Mouse (Mus musculus) MEL (cell line): ENCODE measurements around the gene Ttc3. TPM values are rescaled to one million over a fixed set of nuclear protein-coding genes. Genes with fewer than 3 reads are reported as not detected.

Experiments used
- DNase-seq: peaks from one replicate; pipeline ENCODE4 v3.0.0; 2011; ENCODE audit warnings: low read depth, low spot score
- H3K27ac ChIP-seq: 2 replicates; pipeline ENCODE4 v1.5.1; 2012; ENCODE audit warnings: low read depth, mild to moderate bottlenecking, control low read depth, low read length, moderate library complexity; ENCODE audit not compliant: control insufficient read depth
- H3K27me3 ChIP-seq, 2 experiments: fragments of 150-350 bp in 1 of 2; sonication (generic) in 1 of 2; 2 replicates each; pipeline ENCODE4 v1.6.1; 2012; ENCODE audit warnings: low read length in 2 of 2, mild to moderate bottlenecking in 2 of 2, improper control_type of control experiment in 1 of 2, moderate library complexity in 1 of 2; ENCODE audit not compliant: insufficient read depth in 2 of 2, control insufficient read depth in 1 of 2
- H3K36me3 ChIP-seq, 2 experiments: 2 replicates each; pipeline ENCODE4 v1.6.1; 2012 to 2014; ENCODE audit warnings: low read length in 2 of 2, improper control_type of control experiment in 1 of 2, inconsistent platforms in 1 of 2, mild to moderate bottlenecking in 1 of 2; ENCODE audit not compliant: insufficient read depth in 2 of 2, control insufficient read depth in 1 of 2
- H3K4me1 ChIP-seq, 2 experiments: fragments of 150-350 bp in 1 of 2; sonication (generic) in 1 of 2; 2 replicates each; pipeline ENCODE4 v1.6.1; 2012; ENCODE audit warnings: low read length in 2 of 2, improper control_type of control experiment in 1 of 2, mild to moderate bottlenecking in 1 of 2; ENCODE audit not compliant: insufficient read depth in 2 of 2, control insufficient read depth in 1 of 2
- H3K4me3 ChIP-seq, 2 experiments: fragments of 150-350 bp in 1 of 2; sonication (generic) in 1 of 2; 2 replicates each; pipeline ENCODE4 v1.5.1; 2012; ENCODE audit warnings: low read depth in 2 of 2, low read length in 2 of 2, mild to moderate bottlenecking in 2 of 2, moderate library complexity in 2 of 2, control low read depth in 1 of 2, improper control_type of control experiment in 1 of 2; ENCODE audit not compliant: control insufficient read depth in 1 of 2, insufficient read depth in 1 of 2
- H3K79me2 ChIP-seq: 2 replicates; pipeline ENCODE4 v1.6.1; 2012; ENCODE audit warnings: mild to moderate bottlenecking, low read length, moderate library complexity; ENCODE audit not compliant: control insufficient read depth, poor library complexity, insufficient read depth
- H3K9ac ChIP-seq: 2 replicates; pipeline ENCODE4 v1.6.1; 2012; ENCODE audit warnings: low read depth, mild to moderate bottlenecking, control low read depth, low read length, moderate library complexity; ENCODE audit not compliant: control insufficient read depth, poor library complexity, severe bottlenecking
- H3K9me3 ChIP-seq: fragments of 150-350 bp; sonication (generic); replicated peaks from 2 replicates; pipeline ENCODE4 v1.6.1; 2012; ENCODE audit warnings: mild to moderate bottlenecking, low read length, improper control_type of control experiment, moderate library complexity; ENCODE audit not compliant: insufficient read depth
- CHD1 ChIP-seq: IDR thresholded peaks from 2 replicates; pipeline ENCODE4 v1.6.1; 2012; ENCODE audit warnings: low read depth, mild to moderate bottlenecking, inconsistent platforms, low read length, improper control_type of control experiment
- CHD2 ChIP-seq: IDR thresholded peaks from 2 replicates; pipeline ENCODE4 v1.6.1; 2011; ENCODE audit warnings: low read length, improper control_type of control experiment
- E2F4 ChIP-seq: IDR thresholded peaks from 2 replicates; pipeline ENCODE4 v1.6.1; 2011; ENCODE audit warnings: low read depth, low read length, improper control_type of control experiment, borderline replicate concordance
- ELF1 ChIP-seq: IDR thresholded peaks from 2 replicates; pipeline ENCODE4 v1.6.1; 2014; ENCODE audit warnings: low read depth, mild to moderate bottlenecking, inconsistent platforms, low read length, improper control_type of control experiment, moderate library complexity
- EP300 ChIP-seq, 2 experiments: IDR thresholded peaks; 2 replicates each; pipeline ENCODE4 v1.6.1; 2011; ENCODE audit warnings: improper control_type of control experiment in 2 of 2, low read length in 2 of 2, low read depth in 1 of 2, mild to moderate bottlenecking in 1 of 2
- GATA1 ChIP-seq: IDR thresholded peaks from 2 replicates; pipeline ENCODE4 v1.6.1; 2011; ENCODE audit warnings: low read depth, low read length, improper control_type of control experiment
- HCFC1 ChIP-seq: IDR thresholded peaks from 2 replicates; pipeline ENCODE4 v1.6.1; 2012; ENCODE audit warnings: low read depth, mild to moderate bottlenecking, inconsistent platforms, low read length, improper control_type of control experiment, moderate library complexity
- JUND ChIP-seq: IDR thresholded peaks from 2 replicates; pipeline ENCODE4 v1.6.1; 2011; ENCODE audit warnings: low read depth, mild to moderate bottlenecking, improper control_type of control experiment, low read length
- KAT2A ChIP-seq: conservative IDR thresholded peaks from 2 replicates; pipeline ENCODE4 v1.6.1; 2012; ENCODE audit warnings: low read depth, low read length, improper control_type of control experiment, inconsistent platforms
- MAFK ChIP-seq: IDR thresholded peaks from 2 replicates; pipeline ENCODE4 v1.6.1; 2011; ENCODE audit warnings: low read depth, mild to moderate bottlenecking, low read length, improper control_type of control experiment, borderline replicate concordance
- MAZ ChIP-seq: IDR thresholded peaks from 2 replicates; pipeline ENCODE4 v1.6.1; 2012; ENCODE audit warnings: low read depth, mild to moderate bottlenecking, inconsistent platforms, low read length, improper control_type of control experiment
- MXI1 ChIP-seq: IDR thresholded peaks from 2 replicates; pipeline ENCODE4 v1.6.1; 2011; ENCODE audit warnings: mild to moderate bottlenecking, low read depth, low read length, improper control_type of control experiment
- NELFE ChIP-seq: IDR thresholded peaks from 2 replicates; pipeline ENCODE4 v1.6.1; 2011; ENCODE audit warnings: low read depth, low read length, improper control_type of control experiment
- POLR2A ChIP-seq, 2 experiments: IDR thresholded peaks; 2 replicates each; pipeline ENCODE4 v1.6.1; 2011 to 2012; ENCODE audit warnings: low read length in 2 of 2, mild to moderate bottlenecking in 2 of 2, control low read depth in 1 of 2, improper control_type of control experiment in 1 of 2, low read depth in 1 of 2, moderate library complexity in 1 of 2; ENCODE audit not compliant: control insufficient read depth in 1 of 2, insufficient read depth in 1 of 2, poor library complexity in 1 of 2
- POLR2AphosphoS2 ChIP-seq: IDR thresholded peaks from 2 replicates; pipeline ENCODE4 v1.6.1; 2011; ENCODE audit warnings: low read length, improper control_type of control experiment
- RAD21 ChIP-seq: IDR thresholded peaks from 2 replicates; pipeline ENCODE4 v1.6.1; 2011; ENCODE audit warnings: mild to moderate bottlenecking, low read depth, low read length, improper control_type of control experiment
- SMC3 ChIP-seq: IDR thresholded peaks from 2 replicates; pipeline ENCODE4 v1.6.1; 2011; ENCODE audit warnings: low read depth, low read length, improper control_type of control experiment
- UBTF ChIP-seq: IDR thresholded peaks from 2 replicates; pipeline ENCODE4 v1.6.1; 2012; ENCODE audit warnings: low read depth, mild to moderate bottlenecking, inconsistent platforms, low read length, improper control_type of control experiment, moderate library complexity, borderline replicate concordance; ENCODE audit not compliant: insufficient read depth
- ZC3H11A ChIP-seq: IDR thresholded peaks from 2 replicates; pipeline ENCODE4 v1.6.1; 2012; ENCODE audit warnings: low read depth, mild to moderate bottlenecking, inconsistent platforms, low read length, improper control_type of control experiment
- ZKSCAN1 ChIP-seq: IDR thresholded peaks from 2 replicates; pipeline ENCODE4 v1.6.1; 2012; ENCODE audit warnings: low read depth, mild to moderate bottlenecking, inconsistent platforms, low read length, improper control_type of control experiment, moderate library complexity
- ZMIZ1 ChIP-seq: IDR thresholded peaks from 2 replicates; pipeline ENCODE4 v1.6.1; 2012; ENCODE audit warnings: low read depth, mild to moderate bottlenecking, inconsistent platforms, low read length, improper control_type of control experiment, moderate library complexity
- ZNF384 ChIP-seq: IDR thresholded peaks from 2 replicates; pipeline ENCODE4 v1.6.1; 2012; ENCODE audit warnings: low read depth, mild to moderate bottlenecking, inconsistent platforms, low read length, improper control_type of control experiment
- polyA plus RNA-seq, 2 experiments: library from polyadenylated mRNA; stranded (reverse) in 1 of 2; unstranded in 1 of 2; fragments of >175 nt in 1 of 2; fragments of >200 nt in 1 of 2; gene quantifications; 2 replicates each; pipeline versions ENCODE4 v1.2.1 to v1.2.4; 2012; ENCODE audit warnings: low replicate concordance in 2 of 2, low read depth in 1 of 2; ENCODE audit not compliant: insufficient read length in 2 of 2, insufficient read depth in 1 of 2, missing spikeins in 1 of 2
- total RNA-seq: library from RNA; depleted of rRNA; stranded (reverse); fragments of 300-350 nt; gene quantifications from 2 replicates; pipeline ENCODE4 v1.2.3, GENCODE M21; 2012

Ttc3 gene
- total and polyA plus RNA-seq, 3 experiments, result 46.4 to 352 (median 47.5) TPM

- peaks cover 0 to 27% of the 10 kb centered on the region in 2 experiments; a peak in 2 of 4 replicates for H3K36me3 ChIP-seq
- peaks cover 0 to 2% of the 10 kb centered on the region in 2 experiments; a peak in 1 of 4 replicates for H3K4me1 ChIP-seq
- H3K27me3 ChIP-seq, result no peaks in the 10 kb centered on the region
- H3K4me3 ChIP-seq, result no peak overlapping the region
- H3K9ac ChIP-seq, result no peak overlapping the region
- H3K79me2 ChIP-seq, result no peaks in the 10 kb centered on the region
- no peak for TF ChIP-seq RAD21
- no peak for TF ChIP-seq KAT2A
- TF ChIP-seq ZMIZ1, result no peak
- TF ChIP-seq ELF1, result no peak
- DNase-seq, result no peak
- H3K27ac ChIP-seq, result no peak overlapping the region
- no peaks in the 10 kb centered on the region for H3K9me3 ChIP-seq
These were observed 58.5 kb downstream of the Ttc3 start for GRCm38 (mm10) chr16:94428948-94429347.

GRCm38 (mm10) chr16:94435495-94436234, 65.2 kb downstream of the Ttc3 start:
- no peak for TF ChIP-seq UBTF
- no peak for TF ChIP-seq KAT2A
- no peak for TF ChIP-seq EP300 (IDR thresholded peaks at IDR 0.05; ENCODE audit: low read depth in 1 of 2, low read length in 2 of 2)
- no peak for TF ChIP-seq NELFE
- no peak for TF ChIP-seq GATA1
- no peak for TF ChIP-seq CHD2
- TF ChIP-seq ZC3H11A, result no peak
- no peak for TF ChIP-seq RAD21
- no peak for TF ChIP-seq MAZ
- no peak for TF ChIP-seq ZNF384
- no peak for TF ChIP-seq ZKSCAN1
- no peak for TF ChIP-seq HCFC1
- TF ChIP-seq MAFK, result no peak
- no peak for TF ChIP-seq SMC3
- no peak for TF ChIP-seq CHD1
- no peak for TF ChIP-seq JUND
- TF ChIP-seq POLR2AphosphoS2, result no peak
- no peak for TF ChIP-seq E2F4
- TF ChIP-seq POLR2A (IDR thresholded peaks at IDR 0.05; ENCODE audit: control insufficient read depth in 1 of 2, insufficient read depth in 1 of 2, low read depth in 1 of 2, low read length in 2 of 2, poor library complexity in 1 of 2), result no peak
- no peak for TF ChIP-seq MXI1
- TF ChIP-seq, all 39 proteins: peak for 0
- Histone ChIP-seq H3K4me3 (no peak overlapping the region), H3K79me2 (no peaks in the 10 kb centered on the region), H3K27me3 (no peaks in the 10 kb centered on the region), H3K9me3 (no peaks in the 10 kb centered on the region), H3K9ac (no peak overlapping the region), H3K27ac (no peak overlapping the region), H3K4me1 (no peaks in the 10 kb centered on the region), H3K36me3 (peaks cover 0 to 28% of the 10 kb centered on the region in 2 experiments; a peak in 2 of 4 replicates)
- no peak for DNase-seq
